Mouse (Mus musculus) layer of hippocampus, postnatal 14 days (tissue): ENCODE measurements around the gene Cx3cl1. TPM values are rescaled to one million over a fixed set of nuclear protein-coding genes. Genes with fewer than 3 reads are reported as not detected.

Experiments
- DNase-seq, 2 experiments: peaks; one replicate each; pipeline ENCODE4 v3.0.0; 2021 to 2022; ENCODE audit warnings: low spot score in 2 of 2, mixed read lengths in 1 of 2
- long read RNA-seq, 2 experiments: library from polyadenylated mRNA; stranded (forward); transcript quantifications; one replicate each; pipeline ENCODE4 v2.0.0; 2021
- total RNA-seq, 2 experiments: library from RNA; stranded (reverse); gene quantifications; 2 replicates each; pipeline ENCODE4 v1.2.3; 2021

The Cx3cl1 gene
- 100 to 1,000 TPM; 458 to 482 TPM for total RNA-seq
- long read RNA-seq, experiment 1, transcript Cx3cl1-201 (3 exons, 3,315 nt) = major isoform, 259 of 490 reads
- long read RNA-seq, experiment 1, partial matches to known transcripts = 0 of 490 reads
- long read RNA-seq, experiment 1, other reads (novel, unspliced or antisense) = 227 of 490 reads
- long read RNA-seq, experiment 2, transcript Cx3cl1-201 (3 exons, 3,315 nt) = major isoform, 329 of 608 reads
- long read RNA-seq, experiment 2, partial matches to known transcripts = 1 of 608 reads
- long read RNA-seq, experiment 2, other reads (novel, unspliced or antisense) = 277 of 608 reads

DNA sequence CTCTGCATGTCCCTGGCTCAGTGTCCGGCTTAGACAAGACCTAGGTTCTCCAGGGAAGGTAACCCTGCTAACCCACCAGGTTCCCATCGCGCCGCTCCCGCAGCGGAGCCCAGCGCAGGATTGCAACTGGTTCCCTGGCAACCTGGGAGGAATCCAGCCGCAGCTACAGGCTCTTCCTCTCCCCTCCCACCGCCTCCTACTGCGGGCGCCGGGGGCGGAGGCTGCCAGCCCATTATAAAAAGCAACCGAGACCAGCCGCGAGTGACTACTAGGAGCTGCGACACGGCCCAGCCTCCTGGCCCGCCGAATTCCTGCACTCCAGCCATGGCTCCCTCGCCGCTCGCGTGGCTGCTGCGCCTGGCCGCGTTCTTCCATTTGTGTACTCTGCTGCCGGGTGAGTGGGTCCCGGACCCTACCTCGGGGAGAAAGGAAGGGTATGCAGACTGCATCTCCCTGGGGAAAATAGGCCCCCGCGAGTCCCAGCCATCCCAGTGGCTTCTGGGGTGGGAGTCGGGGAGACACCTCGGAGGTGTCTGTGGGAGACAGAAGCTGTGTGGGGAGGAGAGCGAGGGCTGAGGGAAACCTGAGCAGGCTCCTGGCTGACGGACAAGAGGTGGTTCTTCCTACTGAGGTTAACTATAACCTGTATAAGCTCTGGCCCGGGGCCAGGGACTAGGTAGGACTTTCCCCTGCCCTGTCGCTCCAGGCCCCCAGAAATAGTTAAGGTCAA, at the start of gene Cx3cl1:
TSS of gene Cx3cl1 (plus strand) at position 69 of the 730 bp plus-strand sequence.
- DNase-seq = peak; percentile 80 to 90

DNA sequence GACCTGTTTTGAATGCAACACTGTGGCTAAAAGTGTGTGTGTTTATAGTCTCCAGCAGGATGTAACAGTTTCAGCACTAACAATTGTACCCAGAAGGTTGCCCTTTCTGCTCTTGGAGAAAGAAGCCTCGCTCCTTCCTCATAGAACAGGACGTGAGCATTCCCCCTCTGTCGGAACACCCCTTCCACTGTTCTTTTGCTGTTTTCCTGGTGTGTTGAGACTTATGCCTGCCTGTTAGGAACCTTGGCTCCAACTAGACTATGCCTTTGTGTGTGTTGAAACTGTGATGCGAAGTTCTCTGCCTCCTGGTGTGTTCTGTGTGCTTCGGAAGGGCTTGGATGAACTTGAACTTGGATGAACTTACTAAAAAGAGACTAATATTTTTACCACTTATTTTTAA, 45.8 kb upstream of the Cx3cl1 start:
- no peak for DNase-seq

DNA sequence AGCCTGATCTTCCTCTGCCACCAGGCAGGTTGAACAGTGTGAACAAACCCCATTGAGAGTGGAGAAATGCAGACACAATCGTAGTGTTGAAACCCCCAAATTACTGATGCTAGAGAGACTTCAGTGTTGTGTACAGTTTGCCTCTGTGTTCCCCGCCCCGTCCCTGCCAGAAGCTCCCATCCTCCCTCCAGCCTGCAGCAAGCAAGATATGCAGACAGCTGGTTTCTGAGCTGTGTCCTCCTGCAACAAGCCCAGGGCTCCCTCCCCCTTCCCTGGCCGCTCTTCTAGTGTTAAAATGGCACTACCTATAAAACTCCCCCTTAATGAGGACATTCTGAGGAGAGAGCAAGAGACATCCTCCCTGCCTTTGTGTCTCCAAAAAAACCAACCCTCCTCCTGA, 42.5 kb upstream of the Cx3cl1 start:
- no peak for DNase-seq

DNA sequence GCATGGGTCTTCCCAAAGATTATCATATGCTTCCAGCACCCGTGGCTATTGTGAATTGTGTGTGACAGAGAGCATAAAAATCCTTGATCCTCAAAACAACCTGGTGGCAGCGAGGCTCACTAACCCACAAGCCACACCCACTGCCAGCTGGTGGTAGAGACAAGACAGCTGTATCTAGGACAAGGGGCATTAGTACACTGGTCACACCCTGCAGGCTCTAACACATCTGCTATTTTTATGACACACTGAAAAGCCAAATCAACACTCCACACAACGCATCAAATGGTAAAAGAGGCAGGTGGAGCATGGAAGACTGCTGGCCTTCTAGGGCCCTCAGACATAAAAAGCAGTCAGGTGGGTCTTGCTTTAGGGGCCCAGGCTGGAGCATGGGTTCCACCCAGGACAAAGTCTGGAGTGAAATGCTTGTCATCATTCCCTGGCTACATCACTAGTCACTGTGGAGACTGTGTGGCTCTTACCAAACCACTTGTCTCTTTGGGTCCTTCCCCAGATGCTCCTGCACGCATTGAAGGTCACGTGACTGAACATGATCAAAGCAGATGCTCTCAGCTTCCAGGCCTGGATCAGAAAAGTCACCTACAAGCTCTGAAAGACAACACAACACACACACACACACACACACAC, 37.9 kb upstream of the Cx3cl1 start:
- DNase-seq = no peak

DNA sequence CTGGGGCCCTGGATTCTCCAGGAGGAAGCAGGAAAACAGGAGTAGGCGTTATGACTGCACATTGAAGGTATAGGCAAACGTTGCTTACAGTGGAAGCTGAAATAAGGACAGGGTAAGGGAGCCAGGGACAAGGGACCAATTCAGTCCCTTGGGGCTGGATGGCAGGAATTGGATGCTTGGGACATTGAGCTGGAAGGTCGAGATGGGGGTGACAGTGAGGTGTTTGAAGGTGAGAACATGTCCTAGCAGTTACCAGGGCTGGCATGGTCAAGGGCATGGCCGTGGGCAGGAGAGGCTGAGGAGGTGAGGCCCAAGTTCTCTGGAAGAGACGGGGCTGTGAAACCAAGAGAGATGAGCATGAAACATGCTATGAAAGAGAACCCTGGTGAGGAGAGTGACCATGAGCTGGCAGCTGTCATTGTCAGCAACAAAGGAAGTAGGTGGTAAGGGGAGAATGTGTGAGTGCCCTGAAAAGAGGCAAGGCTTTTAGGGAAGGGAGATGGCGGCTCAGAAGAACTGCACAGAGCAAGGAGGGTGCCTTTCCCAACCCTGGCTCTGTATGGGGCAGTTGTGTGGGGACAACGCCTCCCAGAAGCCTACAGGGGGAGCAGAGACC, 37.0 kb upstream of the Cx3cl1 start:
- DNase-seq = no peak

DNA sequence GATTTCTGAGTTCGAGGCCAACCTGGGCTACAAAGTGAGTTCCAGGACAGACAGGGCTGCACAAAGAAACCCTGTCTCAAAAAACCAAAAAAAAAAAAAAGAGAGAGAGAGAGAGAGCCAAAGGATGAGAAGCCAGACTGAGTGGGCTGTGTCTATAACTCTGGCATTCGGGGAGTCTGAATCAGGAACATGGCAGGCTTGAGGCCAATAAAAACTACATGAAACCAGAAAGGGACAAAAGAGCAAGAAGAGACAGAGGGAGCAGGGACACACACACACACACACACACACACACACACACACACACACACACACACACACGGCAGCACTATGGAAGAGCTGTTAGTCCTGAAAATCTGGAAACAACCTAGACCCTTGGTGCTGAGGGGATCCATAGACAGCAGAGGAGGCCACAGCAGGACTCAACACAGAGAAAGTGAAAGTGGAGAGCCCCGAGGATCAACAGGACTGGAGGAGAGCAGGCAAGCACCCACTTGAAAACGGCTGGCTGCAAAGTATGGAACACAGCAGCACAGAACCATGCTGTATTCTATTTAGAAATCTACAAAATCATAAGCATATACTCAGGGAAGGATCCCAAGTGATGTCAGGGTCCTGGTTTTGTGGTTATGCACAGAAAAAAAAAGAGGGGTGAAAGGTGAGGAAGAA, 36.2 kb upstream of the Cx3cl1 start:
- no peak for DNase-seq

DNA sequence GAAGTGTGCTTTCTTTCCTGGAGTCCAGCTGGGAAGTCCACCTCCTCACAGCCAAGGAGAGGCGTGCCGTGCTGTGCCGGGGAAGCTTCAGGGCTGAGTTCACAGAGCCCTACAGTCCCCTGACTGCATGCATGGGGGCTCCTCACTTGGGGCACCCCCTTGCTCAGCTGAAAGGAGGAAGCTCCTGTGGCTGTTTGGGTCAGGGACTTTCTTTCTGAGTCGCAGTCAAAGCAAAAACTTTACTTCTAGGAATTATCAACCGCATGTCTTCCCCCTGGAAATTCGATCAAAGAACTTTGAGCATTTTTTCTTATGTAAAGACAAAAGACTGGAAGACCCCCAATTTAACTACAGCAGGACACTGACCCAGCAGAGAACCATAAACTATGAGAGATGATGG, 32.0 kb upstream of the Cx3cl1 start:
- no peak for DNase-seq

DNA sequence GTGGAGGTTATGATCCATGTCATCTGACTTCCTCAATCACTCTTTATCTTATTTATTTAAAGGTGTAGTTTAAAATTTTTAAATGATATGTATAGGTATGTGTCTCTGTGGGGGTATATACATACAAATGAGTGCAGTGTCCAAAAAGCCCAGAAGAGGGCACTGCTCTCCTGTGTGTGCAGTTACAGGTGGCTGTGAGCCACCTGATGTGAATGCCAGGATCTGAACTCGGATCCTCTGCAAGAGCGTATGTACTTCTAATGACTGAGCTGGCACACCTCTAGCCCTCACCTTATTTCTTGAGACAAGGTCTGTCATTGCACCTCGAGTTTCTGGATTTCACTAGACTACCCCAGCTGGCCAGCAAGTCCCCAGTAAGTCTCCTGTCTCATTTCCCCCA, 31.2 kb upstream of the Cx3cl1 start:
- no peak for DNase-seq

DNA sequence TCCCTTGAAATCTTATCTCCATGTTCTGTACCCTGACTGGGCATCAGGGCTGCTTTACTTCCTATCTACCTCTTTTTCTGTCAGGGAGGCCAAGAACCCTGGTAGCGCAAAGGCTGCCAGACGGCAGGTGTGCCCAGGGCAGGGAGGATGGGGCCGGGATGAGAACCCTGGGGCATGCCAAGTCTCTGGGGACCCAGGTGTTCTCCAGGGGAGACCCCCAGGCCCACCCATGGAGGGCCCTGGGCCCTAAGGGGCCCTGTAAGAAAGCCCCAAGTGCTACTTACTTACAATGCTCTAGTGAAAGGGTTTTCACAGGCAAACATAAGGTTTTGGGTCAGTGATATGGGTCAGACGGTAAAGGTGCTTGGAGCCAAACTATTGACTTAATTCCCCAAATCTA, 30.1 kb upstream of the Cx3cl1 start:
- no peak for DNase-seq

DNA sequence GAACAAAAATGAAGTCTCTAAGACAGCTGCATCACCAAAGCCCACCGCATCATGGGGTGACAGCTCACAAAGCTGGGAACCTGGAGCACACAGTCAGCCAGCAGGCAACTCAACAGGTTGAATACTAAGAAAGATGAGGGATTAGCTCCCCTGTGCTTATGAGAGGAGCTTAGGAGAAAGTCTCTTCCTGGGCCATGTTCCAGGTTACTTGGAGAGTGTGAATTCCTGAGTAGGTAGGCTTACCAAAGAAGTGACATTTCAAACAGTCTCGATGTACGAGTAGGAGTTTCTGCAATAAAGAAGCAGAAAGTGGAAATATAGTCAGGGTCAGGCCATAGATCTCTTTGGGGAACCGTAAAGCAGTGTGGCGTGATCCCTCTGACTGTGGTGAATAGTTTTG, 27.3 kb upstream of the Cx3cl1 start:
- DNase-seq = no peak

DNA sequence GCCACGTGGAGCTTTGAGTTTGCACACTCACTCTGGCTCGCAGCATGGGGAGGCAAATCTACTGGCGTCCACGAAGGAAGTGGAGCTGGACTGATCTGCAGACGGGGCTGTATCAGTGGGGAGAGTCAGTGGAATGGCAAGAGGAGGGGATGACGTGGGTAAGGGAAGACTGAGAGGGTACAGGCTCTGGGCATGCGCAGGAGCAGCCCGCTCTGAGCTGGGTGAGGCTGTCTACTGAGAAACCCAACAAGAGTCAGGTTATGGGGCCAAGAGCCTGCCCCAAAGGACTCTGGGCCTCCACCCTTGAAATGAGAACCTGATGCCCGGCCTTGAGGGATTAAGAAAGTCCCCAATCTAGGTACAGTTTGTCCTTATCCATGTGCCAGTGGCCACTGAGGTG, 26.8 kb upstream of the Cx3cl1 start:
- no peak for DNase-seq

DNA sequence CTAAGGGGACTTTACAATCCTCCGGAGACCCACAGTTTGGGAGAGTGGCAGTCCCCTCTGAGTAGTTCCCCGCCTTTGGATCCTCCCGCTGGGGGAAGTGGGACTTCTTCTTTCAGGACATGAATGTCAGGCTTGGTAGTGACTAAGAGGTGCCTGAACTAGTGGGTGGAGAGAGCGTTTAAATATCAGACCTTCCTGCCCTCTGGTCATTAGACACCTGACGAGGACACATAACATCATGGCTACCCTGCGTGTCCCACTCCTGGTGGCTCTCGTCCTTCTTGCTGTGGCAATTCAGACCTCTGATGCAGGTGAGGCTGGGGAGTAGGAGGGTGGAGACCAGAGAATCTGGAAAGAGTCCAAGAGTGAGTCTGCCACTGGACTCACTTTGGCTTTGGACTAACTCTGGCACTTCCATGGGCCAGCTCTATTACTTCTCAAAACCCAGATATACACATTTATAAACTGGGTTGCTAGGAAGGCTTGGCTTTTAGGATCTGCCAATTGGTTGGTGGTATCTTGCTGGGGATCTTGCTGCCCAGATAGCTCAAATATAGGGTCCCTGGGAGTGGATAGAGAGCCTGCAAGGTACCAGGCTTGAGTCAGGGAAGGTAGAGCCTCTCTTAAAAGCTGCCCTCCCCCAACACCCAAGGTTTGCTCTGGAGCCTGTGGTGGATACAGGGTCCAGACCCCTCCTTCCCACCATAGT, 26.2 kb upstream of the Cx3cl1 start, which contains the start of gene Ccl22:
TSS of gene Ccl22 (plus strand) at position 115 of the 709 bp plus-strand sequence.
- no peak for DNase-seq

DNA sequence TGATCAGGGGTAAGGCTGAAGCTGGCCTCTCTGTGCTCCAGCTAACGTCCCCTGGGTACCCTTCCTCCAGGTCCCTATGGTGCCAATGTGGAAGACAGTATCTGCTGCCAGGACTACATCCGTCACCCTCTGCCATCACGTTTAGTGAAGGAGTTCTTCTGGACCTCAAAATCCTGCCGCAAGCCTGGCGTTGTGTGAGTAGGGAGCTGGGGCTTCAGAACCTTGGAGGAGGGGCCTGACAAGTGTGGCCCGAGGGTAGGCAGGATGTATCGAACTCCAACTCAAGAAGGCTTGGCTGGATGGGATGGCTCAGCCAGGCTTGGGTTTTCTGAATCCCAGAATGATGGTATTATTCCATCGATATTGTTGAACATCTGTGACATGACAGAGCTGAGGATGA, 25.0 kb upstream of the Cx3cl1 start:
- DNase-seq = no peak

DNA sequence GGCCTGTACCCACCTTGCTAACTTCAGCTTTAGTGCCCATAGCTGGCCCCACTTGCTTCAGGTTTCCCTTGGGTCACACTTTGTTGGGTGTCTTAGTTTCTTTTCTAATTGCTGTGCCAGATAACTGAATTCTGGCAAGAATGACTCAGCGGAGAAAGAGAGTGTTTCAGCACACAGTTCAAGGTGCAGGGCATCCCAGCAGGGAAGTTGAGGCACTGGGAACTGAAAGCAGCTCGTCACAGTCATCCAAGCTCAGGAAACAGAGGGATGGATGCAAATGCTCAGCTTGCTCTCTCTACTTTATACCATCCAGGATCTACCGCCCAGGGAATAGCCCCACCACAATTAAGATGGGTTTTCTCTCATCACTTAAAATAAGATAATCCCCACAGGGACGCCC, 23.4 kb upstream of the Cx3cl1 start:
- no peak for DNase-seq

DNA sequence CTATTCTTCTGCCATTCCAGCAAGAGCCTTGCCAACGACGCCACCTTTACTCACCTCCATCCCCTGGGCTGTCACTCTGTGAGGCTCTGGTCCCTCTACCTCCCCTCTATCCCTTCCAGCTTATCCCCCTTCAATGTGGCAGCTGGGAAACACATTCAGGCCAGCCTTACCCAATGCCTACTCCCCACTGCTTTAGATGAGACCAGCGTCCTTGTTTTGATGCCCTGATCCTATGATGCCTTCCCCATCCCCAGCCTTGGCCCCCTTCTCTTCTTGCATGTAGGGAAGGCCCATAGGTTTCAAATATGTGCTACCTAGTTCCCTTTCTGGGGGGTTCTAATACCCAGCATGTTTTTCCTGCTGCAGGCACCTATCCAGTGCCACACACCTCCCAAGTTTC, 21.9 kb upstream of the Cx3cl1 start:
- DNase-seq = no peak

DNA sequence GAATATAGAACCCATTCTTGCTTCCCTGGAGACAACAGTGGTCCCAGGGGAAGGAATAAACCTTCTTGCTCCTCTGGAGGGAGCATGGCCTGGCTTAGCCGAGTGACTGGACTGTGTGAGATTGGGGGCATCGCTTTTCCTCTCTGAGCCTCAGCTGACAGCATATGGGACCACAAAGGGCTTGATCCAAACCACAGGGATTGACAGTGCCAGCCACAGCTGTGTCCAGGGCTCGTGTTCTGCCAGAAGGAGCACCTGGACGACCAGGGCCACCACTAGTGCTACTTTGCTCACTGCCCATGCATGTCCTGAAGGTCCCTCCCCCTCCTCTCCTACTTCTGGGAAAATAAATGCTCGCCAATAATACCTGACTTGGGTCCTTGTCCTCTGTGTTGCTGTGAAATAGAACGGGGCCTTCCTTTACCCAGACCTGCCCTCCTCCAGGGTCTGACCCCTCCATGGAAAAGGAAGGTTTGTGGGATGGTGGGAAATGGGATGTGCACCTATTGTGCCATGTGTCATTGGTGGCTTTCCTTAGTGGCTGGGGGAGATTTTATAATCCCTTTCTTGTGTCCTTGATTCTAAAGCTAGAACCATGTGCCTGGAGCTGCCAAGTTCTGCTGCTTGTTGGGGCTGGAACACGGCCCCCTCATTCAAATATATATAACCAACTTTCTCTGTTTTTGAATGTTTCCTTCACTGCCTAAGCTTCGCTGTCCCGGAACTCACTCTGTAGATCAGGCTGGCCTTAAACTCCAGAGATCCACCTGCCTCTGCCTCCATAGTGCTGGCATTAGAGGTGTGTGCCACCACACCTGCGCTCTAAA, 20.6 kb upstream of the Cx3cl1 start:
- DNase-seq = no peak

DNA sequence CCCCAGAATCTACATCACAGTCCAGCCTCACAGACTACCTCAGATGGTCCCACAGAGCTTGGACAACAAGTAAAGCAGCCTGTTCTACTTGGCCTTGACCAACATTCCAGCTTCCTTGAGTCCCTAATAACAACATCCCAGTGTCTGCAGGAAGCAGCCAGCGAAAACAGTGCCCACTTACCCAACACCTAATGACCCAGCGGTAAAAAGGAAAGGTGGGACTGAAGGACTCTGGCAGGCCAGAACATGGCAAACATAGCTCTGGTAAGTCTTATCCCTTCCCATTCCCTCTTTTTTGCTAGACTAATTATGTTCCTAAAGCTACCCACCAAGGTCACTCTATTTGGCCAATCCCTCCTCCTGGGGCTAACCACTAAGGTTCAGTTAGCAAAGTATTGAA, 17.8 kb upstream of the Cx3cl1 start:
- no peak for DNase-seq

DNA sequence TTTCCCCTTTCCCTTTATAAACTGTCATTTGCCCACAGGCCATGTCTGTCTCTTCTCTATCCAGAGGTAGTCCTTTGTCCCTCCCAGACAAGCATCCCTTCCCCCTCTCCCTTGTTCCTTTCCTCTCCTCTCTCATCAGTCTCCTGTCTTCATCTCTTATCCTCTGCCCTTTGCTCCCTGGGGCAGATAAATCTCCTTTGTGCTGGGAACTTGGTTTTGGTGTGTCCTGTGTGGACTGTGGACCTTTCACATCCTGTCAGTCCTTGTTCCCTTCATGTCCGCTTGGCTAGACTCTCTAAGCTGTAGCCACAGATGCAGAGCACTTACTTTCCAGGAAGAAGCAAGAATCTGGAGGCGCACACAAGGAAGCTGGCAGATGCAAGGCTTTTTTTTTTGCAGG, 17.3 kb upstream of the Cx3cl1 start:
- DNase-seq = no peak

DNA sequence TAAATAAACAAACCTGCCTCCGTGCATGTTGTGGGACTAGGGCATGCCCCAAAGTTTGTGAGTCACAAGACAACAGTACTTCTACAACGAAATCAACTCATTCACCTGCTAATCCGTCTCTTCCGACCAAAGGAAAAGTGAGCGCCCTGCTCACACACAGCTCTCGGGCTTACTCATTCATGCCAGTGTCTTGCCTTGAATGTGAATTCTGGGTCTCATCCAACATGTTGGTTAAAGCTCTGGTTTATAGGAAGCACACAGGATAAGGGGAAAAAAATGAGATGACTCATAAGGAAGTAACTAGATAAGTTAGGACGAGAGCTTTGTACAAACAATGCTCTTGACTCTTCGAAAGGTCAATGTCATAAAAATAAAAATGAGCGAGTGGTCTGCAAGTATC, 4.8 kb upstream of the Cx3cl1 start:
- no peak for DNase-seq

DNA sequence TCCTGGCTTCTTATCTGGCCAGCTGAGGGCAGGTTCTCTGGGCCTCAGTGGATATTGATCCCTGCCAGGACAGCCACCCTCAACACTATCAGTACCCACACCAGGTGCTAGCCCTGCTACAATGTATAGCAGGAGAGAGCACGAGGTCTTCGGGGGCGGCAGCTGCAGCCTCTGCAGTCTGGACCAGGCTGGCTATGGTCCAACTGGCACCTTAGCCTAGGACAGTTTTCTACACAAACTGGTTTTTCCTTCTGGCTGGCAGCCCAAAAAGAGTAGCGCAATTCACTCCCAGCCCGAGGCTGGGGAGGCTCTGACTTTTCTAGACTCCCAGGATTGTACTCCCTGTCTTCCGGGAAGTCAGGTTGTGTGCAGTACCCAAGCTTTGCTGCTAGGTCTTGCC, 864 bp upstream of the Cx3cl1 start:
- DNase-seq = no peak
